ENCODE assay signal across 8 mouse cellular contexts in the genomic region with DNA sequence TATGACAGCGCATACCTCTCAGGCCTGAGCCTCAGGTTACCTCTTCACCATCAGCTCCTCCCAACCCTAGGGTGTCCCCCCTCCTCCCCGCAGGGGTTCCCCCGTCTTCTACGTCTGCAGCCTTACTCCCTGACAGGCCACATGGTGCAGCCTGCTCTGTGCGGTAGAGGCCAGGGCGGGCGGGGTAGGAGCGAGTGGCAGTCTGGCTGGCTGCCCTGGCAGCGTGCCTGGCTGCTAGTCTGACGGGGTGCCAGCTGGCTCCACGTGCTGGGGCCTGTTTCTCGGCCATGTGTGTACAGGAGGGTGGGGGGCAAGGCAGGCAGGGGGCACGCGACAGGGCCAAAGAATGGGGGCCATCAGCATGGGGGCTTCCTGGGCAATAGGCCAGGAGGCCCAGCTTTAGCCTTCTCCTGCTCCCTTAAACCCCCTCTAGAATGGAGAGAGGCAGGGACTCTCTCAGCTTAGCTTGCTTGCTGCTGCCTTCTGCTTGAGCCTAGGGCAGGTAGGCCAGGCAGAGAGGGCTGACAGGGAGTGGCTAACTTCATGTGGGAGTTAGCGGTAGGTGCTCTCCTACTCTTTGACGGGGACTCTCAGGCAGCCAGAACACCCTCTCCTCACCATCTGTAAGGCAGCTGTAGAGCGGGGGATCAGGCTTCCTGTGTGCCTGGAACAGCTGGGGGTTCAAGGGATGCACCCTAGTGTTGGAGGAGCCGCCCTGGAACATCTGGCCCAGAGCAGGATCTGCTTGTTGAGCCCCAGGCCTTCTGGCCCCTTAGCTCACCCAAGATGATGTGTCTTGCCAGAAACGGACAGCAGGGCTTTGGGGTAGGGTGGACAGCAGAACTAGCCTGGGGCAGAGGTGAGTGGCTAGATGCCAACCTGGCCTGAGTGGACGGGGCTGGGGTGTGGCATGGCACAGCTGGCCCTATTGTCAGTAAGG. TPM values are rescaled to one million over a fixed set of nuclear protein-coding genes. Genes with fewer than 3 reads are reported as not detected.
A peak's percentile ranks its signal among the peaks of the same experiment; 100 is the strongest.
DNase-seq lines count a peak whose midpoint lies in the region; ATAC-seq lines count a peak whose summit lies in the region.

No protein-coding gene starts in this region.

- no peak overlapping the region for H3K4me3 ChIP-seq in hindbrain, embryonic 13.5 days

- H3K4me2 ChIP-seq in hindbrain, embryonic 13.5 days, result peak overlapping the region; percentile 10

- WGBS in hindbrain, embryonic 13.5 days, result 26% methylated on average over 20 of the region's 20 CpGs

- peak; percentile 92 for DNase-seq in Muller cell, postnatal 12 days (ENCODE audit: inconsistent ontology term)
- DNase-seq in cerebellum, adult 9-11 months, result peak; percentile 98
- DNase-seq in gastrocnemius, adult 18-20 months (ENCODE audit: low spot score), result peak; percentile 95
- peak; percentile 94 to 97 for DNase-seq in layer of hippocampus, postnatal 25 days (ENCODE audit: extremely low spot score in 1 of 2, low spot score in 1 of 2)
- DNase-seq in lung, postnatal 10 days, result peak; percentile 97
- peak; percentile 94 to 95 for DNase-seq in right cerebral cortex, postnatal 10 days (ENCODE audit: low spot score in 2 of 2)
- DNase-seq in urinary bladder, postnatal 4 days (ENCODE audit: low spot score in 2 of 2), result peak; percentile 92 to 95

- H3K27ac ChIP-seq in hindbrain, embryonic 13.5 days, result peak overlapping the region; percentile 84

- 0 out of 2 replicates have a peak, but pooled peaks cover 29% of the 10 kb centered on the region for H3K27me3 ChIP-seq in hindbrain, embryonic 13.5 days

- H3K9ac ChIP-seq in hindbrain, embryonic 13.5 days, result 0 out of 2 replicates have a peak overlapping the region, but pooled peaks have one; percentile 31

- peaks cover 8% of the 10 kb centered on the region for H3K36me3 ChIP-seq in hindbrain, embryonic 13.5 days

- peak; percentile 86 for ATAC-seq in hindbrain, embryonic 13.5 days (ENCODE audit: low FRiP score)

- peaks cover 99% of the 10 kb centered on the region for H3K4me1 ChIP-seq in hindbrain, embryonic 13.5 days (replicated peaks)

- H3K9me3 ChIP-seq in hindbrain, embryonic 13.5 days, result no peaks in the 10 kb centered on the region

RNA-seq across cellular contexts. Expression of a gene that starts 28.9 kb away (rescaled TPM):
- 1 to 10 TPM; 3.4 to 4.6 TPM for total RNA-seq in gastrocnemius, adult 18-20 months (2021)
- 13.6 and 17.0 TPM in 2 replicates for polyA plus RNA-seq in hindbrain, embryonic 13.5 days (2015; fragmentation: Nextera tagmentation; extraction: Ambion mirVana)
- 10 to 100 TPM; 17.7 to 22.6 TPM for total RNA-seq in layer of hippocampus, postnatal 25 days (2021)
